Mouse (Mus musculus) CH12.LX (cell line): ENCODE measurements around the gene Grk5.

Experiments used
- CTCF ChIP-seq, 2 experiments: IDR thresholded peaks in 1 of 2; conservative IDR thresholded peaks in 1 of 2; 2 replicates each; pipeline ENCODE4 v1.5.1; 2011 to 2012; ENCODE audit warnings: low read depth in 2 of 2, low read length in 2 of 2, improper control_type of control experiment in 1 of 2, inconsistent platforms in 1 of 2, mild to moderate bottlenecking in 1 of 2, moderate library complexity in 1 of 2
- HCFC1 ChIP-seq: IDR thresholded peaks from 2 replicates; pipeline ENCODE4 v1.6.1; 2012; ENCODE audit warnings: low read depth, mild to moderate bottlenecking, inconsistent platforms, low read length, improper control_type of control experiment
- KAT2A ChIP-seq: IDR thresholded peaks from 2 replicates; pipeline ENCODE4 v1.6.1; 2012; ENCODE audit warnings: low read length, improper control_type of control experiment, inconsistent platforms; ENCODE audit not compliant: insufficient replicate concordance
- MAFK ChIP-seq: IDR thresholded peaks from 2 replicates; pipeline ENCODE4 v1.6.1; 2011; ENCODE audit warnings: low read length, improper control_type of control experiment; ENCODE audit not compliant: insufficient replicate concordance
- MAX ChIP-seq: IDR thresholded peaks from 2 replicates; pipeline ENCODE4 v1.6.1; 2011; ENCODE audit warnings: low read length, improper control_type of control experiment
- MAZ ChIP-seq: IDR thresholded peaks from 2 replicates; pipeline ENCODE4 v1.6.1; 2012; ENCODE audit warnings: low read depth, mild to moderate bottlenecking, inconsistent platforms, low read length, improper control_type of control experiment, moderate library complexity
- RAD21 ChIP-seq: IDR thresholded peaks from 2 replicates; pipeline ENCODE4 v1.6.1; 2011; ENCODE audit warnings: low read depth, mild to moderate bottlenecking, low read length, improper control_type of control experiment, moderate library complexity
- ZKSCAN1 ChIP-seq: IDR thresholded peaks from 2 replicates; pipeline ENCODE4 v1.6.1; 2012; ENCODE audit warnings: low read depth, inconsistent platforms, low read length, improper control_type of control experiment, borderline replicate concordance
- ZMIZ1 ChIP-seq: IDR thresholded peaks from 2 replicates; pipeline ENCODE4 v1.6.1; 2012; ENCODE audit warnings: low read depth, mild to moderate bottlenecking, inconsistent platforms, low read length, improper control_type of control experiment

DNA sequence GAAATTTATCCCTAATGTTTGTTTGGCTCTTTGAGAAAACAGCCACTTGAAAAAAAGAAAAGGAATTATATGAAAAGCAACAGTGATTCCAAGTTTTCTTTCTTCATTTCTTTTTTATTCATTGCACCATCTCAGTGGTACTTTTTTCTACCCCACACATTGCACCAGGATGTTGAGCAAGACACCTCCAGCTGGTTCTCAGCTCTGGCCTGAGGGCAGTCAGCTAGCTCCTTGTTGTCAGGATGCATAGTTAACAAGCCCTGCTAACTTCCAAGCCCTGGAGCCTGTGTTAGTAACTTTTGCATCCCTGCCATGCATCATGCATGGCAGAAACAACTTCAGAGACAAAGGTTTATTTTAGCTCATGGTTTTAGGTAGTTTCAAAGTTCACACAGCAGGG lies 163.2 kb downstream of the Grk5 start:
- TF ChIP-seq HCFC1, result no peak
- TF ChIP-seq KAT2A, result no peak
- no peak for TF ChIP-seq CTCF (conservative IDR thresholded peaks at IDR 0.05 in 1 of 2, IDR thresholded peaks at IDR 0.05 in 1 of 2; ENCODE audit: low read depth in 2 of 2, low read length in 2 of 2)
- no peak for TF ChIP-seq RAD21
- TF ChIP-seq MAFK, result no peak
- TF ChIP-seq ZKSCAN1, result no peak
- no peak for TF ChIP-seq MAX
- no peak for TF ChIP-seq ZMIZ1
- TF ChIP-seq MAZ, result no peak
